Mouse (Mus musculus): ENCODE measurements around the gene Olfr872. TPM values are rescaled to one million over a fixed set of nuclear protein-coding genes. Genes with fewer than 3 reads are reported as not detected.

Olfr872 gene
- not detected in 2 replicates for polyA plus RNA-seq (2012; rRNA removed; ENCODE audit: low replicate concordance)

DNA sequence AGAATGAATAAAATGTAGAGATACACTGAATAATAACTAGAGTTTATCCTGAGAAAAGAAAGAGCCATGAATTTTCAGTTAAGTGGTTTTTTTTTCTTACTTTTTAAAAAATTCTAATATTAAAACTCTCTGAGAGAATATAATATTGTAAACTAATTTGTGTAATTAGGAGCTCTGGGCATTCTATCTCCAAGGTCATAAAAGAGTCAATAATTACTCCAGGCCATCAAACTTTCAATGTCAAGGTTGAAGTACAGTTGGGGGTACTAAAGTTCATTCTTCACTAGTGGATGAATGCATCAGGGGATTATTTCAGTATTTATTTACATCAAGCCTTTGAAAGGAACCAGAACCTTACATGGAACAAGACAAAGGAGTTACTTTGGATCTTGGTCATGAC lies at the start of gene Olfr872:
Gene Olfr872, plus strand, starts transcription at position 301 of the 400 bp plus-strand sequence.

DNA sequence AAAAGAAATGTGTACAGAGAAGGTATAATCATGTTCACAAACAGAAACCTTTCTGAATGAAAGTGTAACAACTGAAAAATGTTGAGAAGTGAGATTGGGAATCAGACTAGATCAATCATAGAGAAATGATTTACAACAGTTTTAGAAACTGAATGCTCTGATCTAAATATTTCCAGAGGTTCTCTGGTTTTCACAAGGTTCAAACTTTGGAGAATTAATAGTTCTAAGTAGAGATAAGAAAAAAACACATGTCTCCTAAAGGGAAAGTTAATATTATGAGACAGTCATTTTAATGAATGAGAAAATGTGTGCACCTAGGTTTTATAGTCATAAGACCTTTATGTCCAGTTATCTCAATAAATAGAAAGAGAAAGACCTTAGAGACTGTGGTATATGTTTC lies 25.0 kb upstream of the Olfr872 start, which contains the start of gene Olfr871:
Gene Olfr871, plus strand, starts transcription at position 301 of the 400 bp plus-strand sequence.

DNA sequence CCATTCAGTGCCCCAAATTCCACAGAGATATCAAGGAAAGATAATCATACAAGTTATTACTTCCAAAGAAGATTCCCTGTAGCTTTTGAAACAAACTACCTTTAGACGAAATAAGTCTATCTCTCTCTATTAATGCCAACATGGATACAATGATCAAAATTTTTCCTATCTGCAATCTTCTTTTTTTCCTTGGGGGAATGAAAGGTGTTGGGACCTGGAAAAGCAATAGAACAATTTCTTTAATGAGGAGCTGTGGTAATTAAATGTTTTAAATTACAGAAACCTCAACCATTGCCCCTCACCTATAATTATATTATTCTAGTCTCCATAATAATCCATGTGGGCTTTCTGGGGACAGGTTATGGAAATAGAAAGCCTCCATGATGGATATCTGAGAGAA lies 45.1 kb downstream of the Olfr872 start, which contains the start of gene Olfr39:
Gene Olfr39, plus strand, starts transcription at position 301 of the 400 bp plus-strand sequence.

DNA sequence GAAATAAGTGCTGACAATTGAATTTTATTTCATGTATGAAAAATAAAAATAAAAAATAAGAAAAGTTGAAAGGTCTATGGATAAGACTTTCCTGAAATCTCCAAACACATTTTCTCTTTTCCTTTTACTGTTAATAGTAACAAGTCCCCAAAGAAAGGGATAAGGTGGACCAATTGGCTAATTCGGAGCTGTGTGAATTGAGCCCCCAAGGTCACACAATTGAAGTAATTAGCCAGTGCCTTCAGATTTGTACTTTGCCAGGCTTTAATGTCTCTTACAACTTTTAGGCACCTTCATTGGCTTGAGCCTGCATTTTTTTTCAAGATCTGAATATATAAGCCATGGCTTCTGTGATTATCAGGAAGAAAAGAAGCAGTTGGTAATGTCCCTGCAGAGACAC lies 61.3 kb downstream of the Olfr872 start, which contains the start of gene Olfr873:
Gene Olfr873, plus strand, starts transcription at position 301 of the 400 bp plus-strand sequence.

Other genes with a start within 250 kb of the Olfr872 start
- gene Olfr866, start 209.1 kb upstream of the Olfr872 start, polyA plus RNA-seq (2012; rRNA removed; ENCODE audit: low replicate concordance), result not detected in 2 replicates
- gene Olfr867, start 179.6 kb upstream of the Olfr872 start, polyA plus RNA-seq (2012; rRNA removed; ENCODE audit: low replicate concordance), result not detected in 2 replicates
- gene Olfr868, start 138.5 kb upstream of the Olfr872 start, polyA plus RNA-seq (2012; rRNA removed; ENCODE audit: low replicate concordance), result not detected in 2 replicates
- not detected in 2 replicates for gene Olfr869, start 108.1 kb upstream of the Olfr872 start, polyA plus RNA-seq (2012; rRNA removed; ENCODE audit: low replicate concordance)
- not detected in 2 replicates for gene Olfr870, start 63.1 kb upstream of the Olfr872 start, polyA plus RNA-seq (2012; rRNA removed; ENCODE audit: low replicate concordance)
- not detected in 2 replicates for gene Olfr871, start 24.9 kb upstream of the Olfr872 start, polyA plus RNA-seq (2012; rRNA removed; ENCODE audit: low replicate concordance)
- gene Olfr39, start 45.2 kb downstream of the Olfr872 start, polyA plus RNA-seq (2012; rRNA removed; ENCODE audit: low replicate concordance), result not detected in 2 replicates
- gene Olfr873, start 61.4 kb downstream of the Olfr872 start, polyA plus RNA-seq (2012; rRNA removed; ENCODE audit: low replicate concordance), result not detected in 2 replicates
- gene Olfr18, start 99.0 kb downstream of the Olfr872 start, polyA plus RNA-seq (2012; rRNA removed; ENCODE audit: low replicate concordance), result not detected in 2 replicates
- 0.41 and 0.68 TPM in 2 replicates for gene Zfp560, start 148.1 kb downstream of the Olfr872 start, polyA plus RNA-seq (2012; rRNA removed; ENCODE audit: low replicate concordance)
- gene Zfp26, start 223.0 kb downstream of the Olfr872 start, polyA plus RNA-seq (2012; rRNA removed; ENCODE audit: low replicate concordance), result 0.11 and 0.27 TPM in 2 replicates